Mouse (Mus musculus): ENCODE results near the gene Acsf2. TPM values are rescaled to one million over a fixed set of nuclear protein-coding genes. Genes with fewer than 3 reads are reported as not detected.

Gene Acsf2
- polyA plus RNA-seq, 1 experiment from 2014 or later: 3.0 TPM

GRCm38 (mm10) chr11:94548888-94549690 lies 52.6 kb downstream of the Acsf2 start, which contains the start of gene Rsad1:
Gene Rsad1, minus strand, starts transcription at chr11:94549255.
- DNase-seq (ENCODE audit: low spot score): peak; percentile 91

- peak; percentile 27 for DNase-seq (ENCODE audit: low spot score)
These were observed 53.5 kb downstream of the Acsf2 start for GRCm38 (mm10) chr11:94548041-94548784.

DNA sequence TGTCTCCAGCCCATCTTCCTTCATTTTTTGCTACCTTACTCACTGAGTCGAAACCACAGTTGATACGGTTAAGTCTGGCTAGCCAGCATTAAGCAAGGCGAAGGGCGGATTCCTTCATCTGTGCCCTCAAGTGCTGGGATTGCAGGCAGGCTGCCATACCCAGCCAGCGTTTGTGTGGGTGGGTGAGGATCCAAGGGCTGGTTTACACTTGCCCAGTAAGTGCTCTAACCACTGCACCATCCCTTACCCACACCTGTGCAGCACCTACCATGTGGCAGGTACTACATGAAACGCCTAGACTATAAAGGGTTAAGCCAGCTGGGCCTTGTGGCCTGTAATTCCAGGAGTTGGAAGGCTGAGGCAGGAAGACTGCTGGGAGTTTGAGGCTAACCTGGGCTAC lies 54.4 kb downstream of the Acsf2 start:
- no peak for DNase-seq (ENCODE audit: low spot score)

DNA sequence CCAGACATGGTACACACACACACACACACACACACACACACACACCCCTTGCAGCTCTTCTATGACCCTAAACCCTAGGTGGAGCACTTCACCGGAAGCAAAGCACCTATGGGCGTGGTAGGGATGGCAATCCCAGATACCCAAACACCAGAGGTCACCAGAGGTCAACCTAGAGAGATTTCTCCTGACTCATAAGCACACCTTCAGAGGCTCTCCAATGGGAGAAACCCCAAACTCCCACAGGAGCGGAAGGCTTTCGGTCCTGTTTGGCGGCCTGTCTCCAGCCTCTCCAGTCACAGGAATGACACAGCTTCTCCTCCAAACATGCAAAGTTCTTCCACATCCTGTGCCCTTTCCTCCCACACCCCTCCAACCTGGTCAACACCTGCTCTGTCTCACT lies 55.3 kb downstream of the Acsf2 start:
- DNase-seq (ENCODE audit: low spot score): no peak

DNA sequence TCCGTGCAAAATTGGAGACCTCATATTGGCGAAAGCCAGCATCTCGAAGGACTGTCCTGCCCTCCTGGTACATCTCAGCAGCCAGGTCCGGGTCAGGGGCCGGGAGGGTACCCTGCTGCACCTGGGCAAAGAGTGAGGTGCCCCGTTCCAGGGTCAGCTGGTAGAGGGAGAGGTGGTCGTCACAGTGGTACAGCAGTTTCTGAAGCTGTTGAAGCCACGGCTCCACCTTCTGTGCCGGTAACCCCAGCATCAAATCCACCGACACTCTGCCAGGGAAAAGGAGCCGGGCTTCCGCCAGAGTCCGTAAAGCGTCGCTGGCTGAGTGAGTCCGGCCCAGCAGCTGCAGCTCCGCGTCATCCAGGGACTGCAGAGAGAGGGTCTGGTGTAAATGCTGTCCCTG lies 57.2 kb downstream of the Acsf2 start:
- DNase-seq (ENCODE audit: low spot score): no peak

- DNase-seq (ENCODE audit: low spot score): peak; percentile 12
These were observed 57.7 kb downstream of the Acsf2 start for GRCm38 (mm10) chr11:94543932-94544331.

GRCm38 (mm10) chr11:94543344-94543743 lies 58.3 kb downstream of the Acsf2 start:
- no peak for DNase-seq (ENCODE audit: low spot score)

DNA sequence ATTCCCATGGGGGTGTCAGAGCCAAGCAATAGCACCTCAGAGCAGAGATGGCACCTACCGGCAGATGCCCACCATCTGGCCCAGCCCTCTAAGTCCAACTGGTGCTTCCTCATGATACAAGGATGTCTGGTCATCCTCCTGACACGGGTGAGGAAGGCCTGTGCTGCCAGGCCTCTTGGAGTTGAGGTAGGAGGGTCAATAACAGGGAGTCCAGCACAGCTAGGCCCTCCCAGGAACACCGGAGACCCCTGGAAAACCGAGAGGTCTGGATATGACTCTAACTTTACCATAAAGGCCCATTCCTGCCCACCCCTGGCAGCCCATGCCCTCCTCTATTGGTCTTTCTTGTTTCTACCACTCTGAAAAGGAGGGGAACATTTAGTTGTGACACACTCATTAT lies 59.3 kb downstream of the Acsf2 start:
- no peak for DNase-seq (ENCODE audit: low spot score)

DNA sequence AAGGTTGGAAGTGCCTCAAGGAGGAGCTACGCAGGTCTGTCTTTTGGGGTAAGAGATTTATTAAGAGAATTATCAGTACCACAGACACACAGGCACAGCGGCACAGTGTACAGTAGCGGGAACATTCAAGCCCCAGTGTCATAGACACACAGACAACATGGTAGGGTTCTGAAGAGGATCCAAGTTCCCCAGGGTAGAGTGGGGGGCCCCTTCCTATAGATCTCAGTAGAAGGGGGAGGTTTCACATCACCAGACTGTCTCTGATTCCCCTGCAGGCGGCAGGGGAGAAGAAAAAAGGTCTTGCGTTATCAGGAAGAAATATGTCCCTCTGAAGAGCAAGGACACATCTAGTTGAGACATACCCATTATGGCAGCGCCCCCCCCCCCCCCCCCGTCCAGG lies 61.9 kb downstream of the Acsf2 start:
- DNase-seq (ENCODE audit: low spot score): no peak

DNA sequence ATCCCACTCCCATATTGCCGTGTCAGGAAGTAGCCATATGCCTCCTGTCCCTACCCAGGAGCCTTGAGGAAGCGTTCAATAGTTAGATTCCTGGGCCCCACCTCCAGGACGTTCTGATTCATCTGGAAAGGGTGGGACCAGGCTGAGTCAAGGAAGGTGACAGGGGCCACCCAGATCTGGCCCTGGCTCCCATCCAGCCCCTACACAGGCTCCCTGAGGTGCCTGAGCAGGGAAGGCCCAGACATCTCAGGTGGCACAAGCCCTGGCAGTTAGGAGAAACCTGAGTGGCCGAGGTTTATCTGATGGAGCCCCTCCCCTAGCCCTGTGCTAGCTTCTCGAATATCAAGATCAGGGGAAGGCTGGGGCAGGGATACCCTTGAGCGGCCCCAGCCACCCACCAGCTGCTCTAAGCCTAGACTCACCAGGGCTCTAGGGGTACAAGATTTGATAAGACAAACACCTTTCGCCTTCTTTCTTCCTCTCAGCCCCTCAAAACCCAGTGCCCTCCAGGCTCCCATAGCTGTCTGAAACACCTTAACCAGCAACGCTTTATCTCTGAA lies 62.9 kb downstream of the Acsf2 start:
- no peak for DNase-seq (ENCODE audit: low spot score)

GRCm38 (mm10) chr11:94533171-94533570 lies 68.5 kb downstream of the Acsf2 start:
- no peak for DNase-seq (ENCODE audit: low spot score)

DNA sequence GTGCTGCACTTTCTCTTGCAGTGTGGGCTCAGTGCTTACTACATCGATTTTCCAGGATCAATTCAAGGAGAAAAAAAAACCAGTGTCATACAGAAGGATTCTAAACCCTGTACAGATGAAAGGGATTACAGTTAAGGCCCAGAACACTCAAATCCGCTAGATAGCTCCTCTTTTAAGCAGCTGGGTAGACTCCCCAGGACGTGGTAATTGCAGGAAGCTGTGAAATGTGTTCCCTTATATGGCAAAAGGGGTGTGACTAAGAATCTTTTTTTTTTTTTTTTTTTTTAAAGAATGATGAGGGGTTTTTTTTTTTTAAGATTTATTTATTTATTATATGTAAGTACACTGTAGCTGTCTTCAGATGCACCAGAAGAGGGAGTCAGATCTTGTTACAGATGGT lies 72.8 kb downstream of the Acsf2 start:
- DNase-seq (ENCODE audit: low spot score): no peak

- no peak for DNase-seq (ENCODE audit: low spot score)
These were observed 75.3 kb downstream of the Acsf2 start for GRCm38 (mm10) chr11:94526171-94526879.

DNA sequence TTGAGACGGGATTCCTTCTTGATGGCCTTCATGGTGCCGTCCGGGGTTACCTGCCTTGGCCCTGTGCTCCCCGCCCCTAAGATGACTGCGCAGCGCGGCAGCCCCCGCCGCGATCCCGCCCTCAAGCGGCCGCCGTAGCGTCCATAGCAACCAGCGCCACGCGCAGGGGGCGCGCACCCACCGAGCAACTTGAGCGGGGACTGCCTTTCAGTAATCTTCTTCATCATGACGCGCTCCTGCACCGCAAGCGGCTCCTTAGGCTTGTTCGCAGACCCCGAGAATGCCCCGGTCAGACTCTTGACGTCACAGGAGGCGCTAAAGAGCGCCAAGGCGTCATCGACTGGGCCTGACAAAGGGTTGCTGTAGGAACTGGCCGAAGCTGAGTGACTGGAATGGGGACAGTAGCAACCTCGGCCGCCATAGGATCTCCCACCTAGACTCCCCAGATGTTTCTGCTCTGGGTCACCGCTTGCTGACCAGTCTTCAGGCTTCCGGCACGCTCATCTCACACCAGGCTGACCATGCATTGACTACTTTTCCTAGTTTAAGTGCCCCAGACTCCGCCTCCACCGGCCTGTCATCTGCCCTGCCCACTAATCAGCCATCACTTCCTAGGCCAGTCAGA lies 80.3 kb downstream of the Acsf2 start, which contains the start of gene Mycbpap:
Gene Mycbpap (minus strand): TSS at position 524 of the 625 bp plus-strand sequence.
- peak; percentile 10 for DNase-seq (ENCODE audit: low spot score)

DNA sequence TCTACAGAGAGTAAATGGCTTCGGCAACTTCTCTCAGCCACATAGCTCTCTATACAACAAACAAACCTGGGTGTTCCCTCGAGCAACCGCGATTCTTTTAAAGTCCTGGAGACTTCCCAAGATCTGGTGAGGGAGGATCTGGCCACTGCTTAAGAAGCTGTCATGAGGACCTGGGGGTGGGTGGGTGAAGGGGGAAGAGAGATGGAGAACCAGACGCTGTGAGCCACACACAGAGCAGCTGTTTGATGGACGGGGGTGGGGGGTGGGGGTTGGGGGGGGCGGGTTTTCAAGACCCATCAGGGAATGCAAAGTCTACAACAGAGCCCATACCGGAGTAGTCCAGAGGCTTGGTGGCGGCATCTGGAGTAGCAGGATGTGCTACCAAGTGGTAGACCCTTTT lies 88.2 kb downstream of the Acsf2 start:
- no peak for DNase-seq (ENCODE audit: low spot score)

- no peak for DNase-seq (ENCODE audit: low spot score)
These were observed 92.7 kb downstream of the Acsf2 start for GRCm38 (mm10) chr11:94508976-94509375.

Other genes with a start within 250 kb of the Acsf2 start
- gene Abcc3, start 208.9 kb downstream of the Acsf2 start, polyA plus RNA-seq (2015; fragmentation: Nextera tagmentation; extraction: Ambion mirVana): 2.6 and 2.8 TPM in 2 replicates
- 0.21 and 0.23 TPM in 2 replicates for gene Cacna1g, start 127.7 kb downstream of the Acsf2 start, polyA plus RNA-seq (2015; fragmentation: Nextera tagmentation; extraction: Ambion mirVana)
- gene Spata20, start 115.7 kb downstream of the Acsf2 start, polyA plus RNA-seq (2015; fragmentation: Nextera tagmentation; extraction: Ambion mirVana): 0.09 TPM in 1 of 2 replicates, not detected in the other
- gene Epn3, start 101.9 kb downstream of the Acsf2 start, polyA plus RNA-seq (2015; fragmentation: Nextera tagmentation; extraction: Ambion mirVana): 0.78 and 0.91 TPM in 2 replicates
- gene Mycbpap, start 80.1 kb downstream of the Acsf2 start, polyA plus RNA-seq (2015; fragmentation: Nextera tagmentation; extraction: Ambion mirVana): 0.14 and 0.17 TPM in 2 replicates
- gene Rsad1, start 52.6 kb downstream of the Acsf2 start, polyA plus RNA-seq (2015; fragmentation: Nextera tagmentation; extraction: Ambion mirVana): 2.4 and 3.2 TPM in 2 replicates
- 0.94 and 1.3 TPM in 2 replicates for gene Chad, start 36.8 kb downstream of the Acsf2 start, polyA plus RNA-seq (2015; fragmentation: Nextera tagmentation; extraction: Ambion mirVana)
- gene Lrrc59, start 27.9 kb upstream of the Acsf2 start, polyA plus RNA-seq (2015; fragmentation: Nextera tagmentation; extraction: Ambion mirVana): 114 and 118 TPM in 2 replicates
- gene Mrpl27, start 51.9 kb upstream of the Acsf2 start, polyA plus RNA-seq (2015; fragmentation: Nextera tagmentation; extraction: Ambion mirVana): 109 and 134 TPM in 2 replicates
- 16.2 and 16.8 TPM in 2 replicates for gene Eme1, start 52.1 kb upstream of the Acsf2 start, polyA plus RNA-seq (2015; fragmentation: Nextera tagmentation; extraction: Ambion mirVana)
- 13.0 and 15.4 TPM in 2 replicates for gene Xylt2, start 75.6 kb upstream of the Acsf2 start, polyA plus RNA-seq (2015; fragmentation: Nextera tagmentation; extraction: Ambion mirVana)
- 0.08 and 0.13 TPM in 2 replicates for gene Gm11541, start 102.6 kb upstream of the Acsf2 start, polyA plus RNA-seq (2015; fragmentation: Nextera tagmentation; extraction: Ambion mirVana)
- 0.12 TPM in 1 of 2 replicates, not detected in the other for gene Cdc34b, start 139.9 kb upstream of the Acsf2 start, polyA plus RNA-seq (2015; fragmentation: Nextera tagmentation; extraction: Ambion mirVana)
- 0.18 and 0.21 TPM in 2 replicates for gene Tmem92, start 180.8 kb upstream of the Acsf2 start, polyA plus RNA-seq (2015; fragmentation: Nextera tagmentation; extraction: Ambion mirVana)

Measured in thymus, postnatal 0 days (tissue).